Comparison of ENCODE assay signal across 9 mouse cellular contexts in genomic region chr9:110118249-110118648, GRCm38 (mm10). TPM values are rescaled to one million over a fixed set of nuclear protein-coding genes. Genes with fewer than 3 reads are reported as not detected.
DNase-seq lines count a peak whose midpoint lies in the region; ATAC-seq and TF ChIP-seq lines count a peak whose summit lies in the region.
"Had no signal": no experiment of that assay in that cellular context is flagged by ENCODE, and none has a peak within 500 bp of the region (broad histone marks: within the 10 kb centered on the region; RNA-seq: fewer than 3 reads in every experiment).

No protein-coding gene starts in this region.

- H3K79me2 ChIP-seq in CH12.LX (replicated peaks; ENCODE audit: control insufficient read depth, extremely low read depth, insufficient read depth, poor library complexity, severe bottlenecking), result peaks cover 23% of the 10 kb centered on the region; the same call in 1 of the 2 replicates

- no peak for DNase-seq in gastrocnemius, adult 2 months
- DNase-seq in gastrocnemius, postnatal 4 days (ENCODE audit: low spot score in 2 of 2), result no peak
- DNase-seq in CH12.LX (ENCODE audit: extremely low read depth), result peak; percentile 40
- DNase-seq in forebrain, postnatal 0 days, result no peak
- no peak for DNase-seq in thymus, postnatal 25 days
- DNase-seq in frontal cortex, postnatal 25 days (ENCODE audit: low spot score in 2 of 2), result no peak
- no peak for DNase-seq in lung, postnatal 10 days
- DNase-seq: cerebellum, postnatal 14 days had no signal

- in situ Hi-C loops in CH12.LX (cut with MboI; ENCODE audit: low pct_ligation_motif_present, low pct_unique_long_range_greater_than_20kb, low sequenced_read_pairs), result no loop called here

- H3K4me2 ChIP-seq in CH12.LX (ENCODE audit: insufficient read depth, low read depth, poor library complexity, severe bottlenecking), result peak overlapping the region; percentile 72
- H3K4me2 ChIP-seq in forebrain, postnatal 0 days (ENCODE audit: low read depth), result peak overlapping the region; percentile 69
- peak overlapping the region; percentile 87 for H3K4me2 ChIP-seq in liver, embryonic 15.5 days

- H3K9me3 ChIP-seq in CH12.LX (replicated peaks; ENCODE audit: low read length), result no peaks in the 10 kb centered on the region
- H3K9me3 ChIP-seq in forebrain, postnatal 0 days (ENCODE audit: low read length), result no peaks in the 10 kb centered on the region
- H3K9me3 ChIP-seq in liver, embryonic 15.5 days (replicated peaks), result no peaks in the 10 kb centered on the region

- TF ChIP-seq POLR2A in CH12.LX (IDR thresholded peaks at IDR 0.05; ENCODE audit: low read depth, low read length), result no peak

- peak; percentile 29; the same call in 1 of the 2 replicates for TF ChIP-seq EP300 in CH12.LX (IDR thresholded peaks at IDR 0.05; ENCODE audit: low read length)

- peaks cover 0 to 30% of the 10 kb centered on the region in 2 experiments for H3K36me3 ChIP-seq in CH12.LX (replicated peaks in 1 of 2; ENCODE audit: control insufficient read depth in 1 of 2, insufficient read depth in 1 of 2, low read length in 1 of 2)
- peaks cover 2% of the 10 kb centered on the region; the same call in 1 of the 2 replicates for H3K36me3 ChIP-seq in forebrain, postnatal 0 days (ENCODE audit: insufficient read depth)
- H3K36me3 ChIP-seq in liver, embryonic 15.5 days (replicated peaks), result peaks cover 2% of the 10 kb centered on the region; the same call in 1 of the 2 replicates

- peak overlapping the region; percentile 80 for H3K9ac ChIP-seq in CH12.LX (ENCODE audit: insufficient read depth, low read depth)
- peak overlapping the region; percentile 91 for H3K9ac ChIP-seq in forebrain, postnatal 0 days
- H3K9ac ChIP-seq in liver, embryonic 15.5 days, result peak overlapping the region; percentile 93

- H3K27ac ChIP-seq in gastrocnemius, adult 2 months, result peak overlapping the region; percentile 92
- no peak overlapping the region for H3K27ac ChIP-seq in CH12.LX (ENCODE audit: insufficient read depth, low read depth)
- peak overlapping the region; percentile 95 for H3K27ac ChIP-seq in forebrain, postnatal 0 days (ENCODE audit: low read depth, low read length)
- H3K27ac ChIP-seq in liver, embryonic 15.5 days (replicated peaks), result peak overlapping the region; percentile 96

- peak overlapping the region; percentile 97 for H3K4me3 ChIP-seq in gastrocnemius, adult 2 months
- peak overlapping the region; percentile 77 to 88 (median 87) for H3K4me3 ChIP-seq in CH12.LX (replicated peaks in 1 of 3; ENCODE audit: low read depth in 2 of 3, low read length in 2 of 3, poor library complexity in 1 of 3)
- H3K4me3 ChIP-seq in forebrain, postnatal 0 days (ENCODE audit: low read depth, low read length), result peak overlapping the region; percentile 67
- H3K4me3 ChIP-seq in liver, embryonic 15.5 days (replicated peaks), result peak overlapping the region; percentile 98

- no peak for ATAC-seq in forebrain, postnatal 0 days
- ATAC-seq in liver, embryonic 15.5 days (ENCODE audit: insufficient read depth), result no peak

- dilution Hi-C loops in CH12.LX (cut with MboI; ENCODE audit: extremely low pct_ligation_motif_present, extremely low pct_unique_long_range_greater_than_20kb, low sequenced_read_pairs), result no loop called here

- no peak for TF ChIP-seq CTCF in gastrocnemius, adult 2 months (IDR thresholded peaks at IDR 0.05)
- no peak for TF ChIP-seq CTCF in CH12.LX (conservative IDR thresholded peaks at IDR 0.05 in 1 of 2, IDR thresholded peaks at IDR 0.05 in 1 of 2; ENCODE audit: low read depth in 2 of 2, low read length in 2 of 2)
- no peak for TF ChIP-seq CTCF in forebrain, postnatal 0 days (IDR thresholded peaks at IDR 0.05; ENCODE audit: low read depth)

- no peaks in the 10 kb centered on the region for H3K27me3 ChIP-seq in CH12.LX (replicated peaks)
- no peaks in the 10 kb centered on the region for H3K27me3 ChIP-seq in forebrain, postnatal 0 days (ENCODE audit: insufficient read depth, low read length)
- H3K27me3 ChIP-seq in liver, embryonic 15.5 days, result no peaks in the 10 kb centered on the region

- TF ChIP-seq RAD21 in CH12.LX (IDR thresholded peaks at IDR 0.05; ENCODE audit: low read depth, low read length), result no peak

- intact Hi-C loops in gastrocnemius, adult 2 months (cut with DNase I), result loop anchor here (10.0 kb wide), 1 partner anchor 187 kb away; the partner anchor contains the start of gene Elp6

- WGBS in forebrain, postnatal 0 days, result 37% methylated on average over 1 of the region's 1 CpGs
- 51% methylated on average over 1 of the region's 1 CpGs for WGBS in liver, embryonic 15.5 days (ENCODE audit: insufficient replicate concordance)

- H3K4me1 ChIP-seq in CH12.LX (ENCODE audit: control insufficient read depth in 1 of 2, insufficient read depth in 2 of 2), result peaks cover 3 to 25% of the 10 kb centered on the region in 2 experiments
- peaks cover 7% of the 10 kb centered on the region; the same call in 1 of the 2 replicates for H3K4me1 ChIP-seq in forebrain, postnatal 0 days (ENCODE audit: insufficient read depth)
- peaks cover 23% of the 10 kb centered on the region for H3K4me1 ChIP-seq in liver, embryonic 15.5 days (replicated peaks)

TF ChIP-seq in CH12.LX, 34 proteins besides CTCF, POLR2A, EP300 and RAD21:
- TF ChIP-seq SMC3 (IDR thresholded peaks at IDR 0.05; ENCODE audit: low read depth, low read length) (no peak), MAX (IDR thresholded peaks at IDR 0.05; ENCODE audit: low read length) (no peak; the same call in 1 of the 2 replicates), RCOR1 (conservative IDR thresholded peaks at IDR 0.05; ENCODE audit: low read depth, low read length) (no peak), GABPA (IDR thresholded peaks at IDR 0.05; ENCODE audit: insufficient replicate concordance, low read depth, low read length) (no peak), MYC (IDR thresholded peaks at IDR 0.05; ENCODE audit: low read depth, low read length) (no peak), ELF1 (IDR thresholded peaks at IDR 0.05; ENCODE audit: low read depth, low read length) (no peak), SIN3A (IDR thresholded peaks at IDR 0.05; ENCODE audit: low read length) (no peak), UBTF (IDR thresholded peaks at IDR 0.05; ENCODE audit: low read depth, low read length) (no peak), JUND (conservative IDR thresholded peaks at IDR 0.05; ENCODE audit: low read depth, low read length) (peak; percentile 44; the same call in 1 of the 2 replicates), E2F4 (IDR thresholded peaks at IDR 0.05; ENCODE audit: insufficient replicate concordance, low read depth, low read length) (no peak), IRF4 (IDR thresholded peaks at IDR 0.05; ENCODE audit: low read depth, low read length) (no peak), ZC3H11A (IDR thresholded peaks at IDR 0.05; ENCODE audit: low read depth, low read length) (no peak), KAT2A (IDR thresholded peaks at IDR 0.05; ENCODE audit: insufficient replicate concordance, low read length) (no peak), USF1 (IDR thresholded peaks at IDR 0.05; ENCODE audit: low read depth, low read length) (no peak), ETS1 (conservative IDR thresholded peaks at IDR 0.05; ENCODE audit: low read depth, low read length) (no peak), TCF12 (IDR thresholded peaks at IDR 0.05; ENCODE audit: low read depth, low read length) (no peak), MAFK (IDR thresholded peaks at IDR 0.05; ENCODE audit: insufficient replicate concordance, low read length) (0 out of 2 replicates have a peak, but pooled peaks have one; percentile 25), BHLHE40 (IDR thresholded peaks at IDR 0.05; ENCODE audit: low read depth, low read length) (0 out of 2 replicates have a peak, but pooled peaks have one; percentile 17)

RNA-seq across cellular contexts. Expression of gene Dhx30, which starts 0.6 kb away (rescaled TPM):
- 10 to 100 TPM; 28.2 to 35.5 TPM for total RNA-seq in gastrocnemius, adult 2 months (2021)
- 10 to 100 TPM; 58.0 to 69.6 TPM for total RNA-seq in gastrocnemius, postnatal 4 days (2021)
- total RNA-seq in CH12.LX (2012; rRNA removed), result 129 and 142 TPM in 2 replicates
- total RNA-seq in CH12.LX (2014; rRNA removed), result 64.7 and 68.8 TPM in 2 replicates
- polyA plus RNA-seq in CH12.LX (2012; ENCODE audit: insufficient read length, low read depth), result 99.3 and 102 TPM in 2 replicates
- total RNA-seq in forebrain, postnatal 0 days (2014; rRNA removed), result 132 and 156 TPM in 2 replicates
- 98.6 and 117 TPM in 2 replicates for polyA plus RNA-seq in forebrain, postnatal 0 days (2015; fragmentation: Nextera tagmentation; extraction: Ambion mirVana)
- polyA plus RNA-seq in liver, embryonic 15.5 days (2015; fragmentation: Nextera tagmentation; extraction: Ambion mirVana), result 32.4 and 34.1 TPM in 2 replicates

RNA-seq across cellular contexts. Expression of gene Smarcc1, which starts 0.7 kb away (rescaled TPM):
- total RNA-seq in gastrocnemius, adult 2 months (2021), result 10 to 100 TPM; 21.0 to 25.6 TPM
- total RNA-seq in gastrocnemius, postnatal 4 days (2021), result 10 to 100 TPM; 63.1 to 72.3 TPM
- total RNA-seq in CH12.LX (2012; rRNA removed) (41.3 and 44.2 TPM in 2 replicates), CH12.LX (2014; rRNA removed) (26.8 and 30.4 TPM in 2 replicates)
- polyA plus RNA-seq in CH12.LX (2012; ENCODE audit: insufficient read length, low read depth), result 89.9 and 97.0 TPM in 2 replicates
- total RNA-seq in forebrain, postnatal 0 days (2014; rRNA removed), result 36.8 and 43.0 TPM in 2 replicates
- 52.0 and 77.1 TPM in 2 replicates for polyA plus RNA-seq in forebrain, postnatal 0 days (2015; fragmentation: Nextera tagmentation; extraction: Ambion mirVana)
- 29.8 and 30.9 TPM in 2 replicates for polyA plus RNA-seq in liver, embryonic 15.5 days (2015; fragmentation: Nextera tagmentation; extraction: Ambion mirVana)
